Mouse (Mus musculus): Measurements from ENCODE around the gene Gp9. TPM values are rescaled to one million over a fixed set of nuclear protein-coding genes. Genes with fewer than 3 reads are reported as not detected.

The Gp9 gene
- polyA plus RNA-seq, 1 experiment from 2014 or later: 2.7 TPM

- 86% methylated on average over 2 of the region's 2 CpGs for WGBS
- Histone ChIP-seq H3K4me3 (no peak overlapping the region), H3K9me3 (no peaks in the 10 kb centered on the region), H3K27me3 (no peaks in the 10 kb centered on the region), H3K27ac (no peak overlapping the region), H3K4me2 (replicated peaks) (no peak overlapping the region), H3K36me3 (peaks cover 3% of the 10 kb centered on the region; the same call in 1 of the 2 replicates), H3K9ac (no peak overlapping the region), H3K4me1 (0 out of 2 replicates have a peak, but pooled peaks cover 2% of the 10 kb centered on the region)
- ATAC-seq (ENCODE audit: insufficient number of reproducible peaks, insufficient read depth, low FRiP score, low TSS enrichment): no peak
These were observed 28.2 kb downstream of the Gp9 start for GRCm38 (mm10) chr6:87806028-87806427.

- H3K27ac ChIP-seq: no peak overlapping the region
- H3K27me3 ChIP-seq: no peaks in the 10 kb centered on the region
- H3K4me1 ChIP-seq: 0 out of 2 replicates have a peak, but pooled peaks cover 2% of the 10 kb centered on the region
- H3K4me2 ChIP-seq (replicated peaks): no peak overlapping the region
- H3K9ac ChIP-seq: no peak overlapping the region
- 50% methylated on average over 2 of the region's 2 CpGs for WGBS
- no peaks in the 10 kb centered on the region for H3K9me3 ChIP-seq
- no peak for ATAC-seq (ENCODE audit: insufficient number of reproducible peaks, insufficient read depth, low FRiP score, low TSS enrichment)
- H3K36me3 ChIP-seq: peaks cover 3% of the 10 kb centered on the region; the same call in 1 of the 2 replicates
- H3K4me3 ChIP-seq: no peak overlapping the region
These were observed 29.0 kb downstream of the Gp9 start for GRCm38 (mm10) chr6:87806857-87807256.

GRCm38 (mm10) chr6:87807735-87808440 lies 30.0 kb downstream of the Gp9 start:
- ATAC-seq (ENCODE audit: insufficient number of reproducible peaks, insufficient read depth, low FRiP score, low TSS enrichment): no peak
- Histone ChIP-seq H3K4me2 (replicated peaks) (no peak overlapping the region), H3K9me3 (no peaks in the 10 kb centered on the region), H3K27ac (no peak overlapping the region), H3K9ac (no peak overlapping the region), H3K36me3 (peaks cover 3% of the 10 kb centered on the region; the same call in 1 of the 2 replicates), H3K4me3 (no peak overlapping the region), H3K27me3 (no peaks in the 10 kb centered on the region), H3K4me1 (peaks cover 9% of the 10 kb centered on the region; the same call in 1 of the 2 replicates)
- WGBS: 82% methylated on average over 4 of the region's 4 CpGs

GRCm38 (mm10) chr6:87808521-87808920 lies 30.6 kb downstream of the Gp9 start:
- Histone ChIP-seq H3K4me2 (replicated peaks) (no peak overlapping the region), H3K36me3 (peaks cover 6% of the 10 kb centered on the region; the same call in 1 of the 2 replicates), H3K27ac (no peak overlapping the region), H3K4me3 (no peak overlapping the region), H3K9ac (no peak overlapping the region), H3K4me1 (peaks cover 9% of the 10 kb centered on the region; the same call in 1 of the 2 replicates), H3K27me3 (no peaks in the 10 kb centered on the region), H3K9me3 (no peaks in the 10 kb centered on the region)
- 66% methylated on average over 3 of the region's 3 CpGs for WGBS
- ATAC-seq (ENCODE audit: insufficient number of reproducible peaks, insufficient read depth, low FRiP score, low TSS enrichment): no peak

GRCm38 (mm10) chr6:87809144-87809543 lies 31.3 kb downstream of the Gp9 start:
- H3K27ac ChIP-seq: no peak overlapping the region
- H3K4me2 ChIP-seq (replicated peaks): no peak overlapping the region
- ATAC-seq (ENCODE audit: insufficient number of reproducible peaks, insufficient read depth, low FRiP score, low TSS enrichment): no peak
- 91% methylated on average over 2 of the region's 2 CpGs for WGBS
- H3K9me3 ChIP-seq: no peaks in the 10 kb centered on the region
- H3K9ac ChIP-seq: no peak overlapping the region
- H3K36me3 ChIP-seq: peaks cover 6% of the 10 kb centered on the region; the same call in 1 of the 2 replicates
- H3K4me1 ChIP-seq: peaks cover 9% of the 10 kb centered on the region; the same call in 1 of the 2 replicates
- no peak overlapping the region for H3K4me3 ChIP-seq
- H3K27me3 ChIP-seq: no peaks in the 10 kb centered on the region

- H3K27ac ChIP-seq: no peak overlapping the region
- H3K36me3 ChIP-seq: peaks cover 6% of the 10 kb centered on the region; the same call in 1 of the 2 replicates
- H3K9ac ChIP-seq: no peak overlapping the region
- no peak for ATAC-seq (ENCODE audit: insufficient number of reproducible peaks, insufficient read depth, low FRiP score, low TSS enrichment)
- no peaks in the 10 kb centered on the region for H3K9me3 ChIP-seq
- H3K4me1 ChIP-seq: peaks cover 9% of the 10 kb centered on the region; the same call in 1 of the 2 replicates
- H3K4me2 ChIP-seq (replicated peaks): no peak overlapping the region
- no peaks in the 10 kb centered on the region for H3K27me3 ChIP-seq
- no peak overlapping the region for H3K4me3 ChIP-seq
- WGBS: 92% methylated on average over 6 of the region's 6 CpGs
These were observed 31.8 kb downstream of the Gp9 start for GRCm38 (mm10) chr6:87809651-87810161.

- H3K4me3 ChIP-seq: peak overlapping the region; percentile 74
- peak overlapping the region; percentile 93 for H3K4me2 ChIP-seq (replicated peaks)
- WGBS: 47% methylated on average over 6 of the region's 6 CpGs
- ATAC-seq (ENCODE audit: insufficient number of reproducible peaks, insufficient read depth, low FRiP score, low TSS enrichment): no peak
- H3K27ac ChIP-seq: no peak overlapping the region
- H3K27me3 ChIP-seq: no peaks in the 10 kb centered on the region
- peaks cover 7% of the 10 kb centered on the region for H3K36me3 ChIP-seq
- no peak overlapping the region for H3K9ac ChIP-seq
- peaks cover 9% of the 10 kb centered on the region; the same call in 1 of the 2 replicates for H3K4me1 ChIP-seq
- no peaks in the 10 kb centered on the region for H3K9me3 ChIP-seq
These were observed 32.4 kb downstream of the Gp9 start for GRCm38 (mm10) chr6:87810311-87810710.

- Histone ChIP-seq H3K4me1 (peaks cover 9% of the 10 kb centered on the region; the same call in 1 of the 2 replicates), H3K27ac (peak overlapping the region; percentile 67), H3K9me3 (no peaks in the 10 kb centered on the region), H3K4me3 (peak overlapping the region; percentile 74), H3K9ac (peak overlapping the region; percentile 77), H3K36me3 (peaks cover 14% of the 10 kb centered on the region), H3K27me3 (no peaks in the 10 kb centered on the region), H3K4me2 (replicated peaks) (peak overlapping the region; percentile 93)
- WGBS: under 1% methylated on average over 71 of the region's 77 CpGs
- ATAC-seq (ENCODE audit: insufficient number of reproducible peaks, insufficient read depth, low FRiP score, low TSS enrichment): peak; percentile 47; the same call in 1 of the 2 replicates
These were observed 33.1 kb downstream of the Gp9 start for GRCm38 (mm10) chr6:87810713-87811669.

- no peaks in the 10 kb centered on the region for H3K27me3 ChIP-seq
- H3K4me2 ChIP-seq (replicated peaks): peak within 1 kb of the TSS; percentile 93
- ATAC-seq (ENCODE audit: insufficient number of reproducible peaks, insufficient read depth, low FRiP score, low TSS enrichment): peak; percentile 93
- WGBS: under 1% methylated on average over 25 of the region's 56 CpGs
- H3K4me1 ChIP-seq: peaks cover 9% of the 10 kb centered on the region; the same call in 1 of the 2 replicates
- H3K4me3 ChIP-seq: peak within 1 kb of the TSS; percentile 74
- H3K27ac ChIP-seq: peak within 1 kb of the TSS; percentile 67
- peak within 1 kb of the TSS; percentile 77 for H3K9ac ChIP-seq
- H3K36me3 ChIP-seq: peaks cover 21% of the 10 kb centered on the region
- no peaks in the 10 kb centered on the region for H3K9me3 ChIP-seq
These were observed 33.9 kb downstream of the Gp9 start, which contains the start of gene Rab43 for GRCm38 (mm10) chr6:87811675-87812338. Gene Rab43 (minus strand): TSS chr6:87812164.

GRCm38 (mm10) chr6:87812656-87813055 lies 34.8 kb downstream of the Gp9 start:
- 70% methylated on average over 1 of the region's 1 CpGs for WGBS
- Histone ChIP-seq H3K9ac (no peak overlapping the region), H3K27ac (no peak overlapping the region), H3K36me3 (peaks cover 29% of the 10 kb centered on the region), H3K27me3 (no peaks in the 10 kb centered on the region), H3K9me3 (no peaks in the 10 kb centered on the region), H3K4me3 (no peak overlapping the region), H3K4me1 (peaks cover 9% of the 10 kb centered on the region; the same call in 1 of the 2 replicates), H3K4me2 (replicated peaks) (peak overlapping the region; percentile 93)
- no peak for ATAC-seq (ENCODE audit: insufficient number of reproducible peaks, insufficient read depth, low FRiP score, low TSS enrichment)

GRCm38 (mm10) chr6:87814486-87814885 lies 36.6 kb downstream of the Gp9 start:
- WGBS: 93% methylated on average over 5 of the region's 5 CpGs
- H3K9ac ChIP-seq: no peak overlapping the region
- no peak overlapping the region for H3K4me2 ChIP-seq (replicated peaks)
- no peaks in the 10 kb centered on the region for H3K9me3 ChIP-seq
- no peak overlapping the region for H3K27ac ChIP-seq
- H3K36me3 ChIP-seq: peaks cover 44% of the 10 kb centered on the region
- H3K4me3 ChIP-seq: no peak overlapping the region
- H3K27me3 ChIP-seq: no peaks in the 10 kb centered on the region
- H3K4me1 ChIP-seq: peaks cover 9% of the 10 kb centered on the region; the same call in 1 of the 2 replicates
- no peak for ATAC-seq (ENCODE audit: insufficient number of reproducible peaks, insufficient read depth, low FRiP score, low TSS enrichment)
